Mouse (Mus musculus) ovary, postnatal 36 days (tissue): ENCODE data around the gene Iffo1.
A peak's percentile ranks its signal among the peaks of the same experiment; 100 is the strongest.

Experiments
- DNase-seq: peaks from one replicate; pipeline ENCODE4 v3.0.0; 2022; ENCODE audit warnings: low spot score, mixed read lengths

Gene Iffo1

GRCm38 (mm10) chr6:125145001-125145400, at the start of gene Iffo1:
TSS of gene Iffo1 (plus strand) at chr6:125145241.
- peak; percentile 81 for DNase-seq

- DNase-seq = peak; percentile 94
Measured at GRCm38 (mm10) chr6:125095391-125096278, 49.4 kb upstream of the Iffo1 start, which contains the start of gene Chd4. TSS of gene Chd4 (plus strand) at chr6:125095981.

- DNase-seq = no peak
Measured at GRCm38 (mm10) chr6:125096279-125096596, 48.8 kb upstream of the Iffo1 start.

GRCm38 (mm10) chr6:125096597-125097345, 48.3 kb upstream of the Iffo1 start:
- peak; percentile 63 for DNase-seq

- no peak for DNase-seq
Measured at GRCm38 (mm10) chr6:125097346-125097689, 47.7 kb upstream of the Iffo1 start.

- DNase-seq = no peak
Measured at GRCm38 (mm10) chr6:125097951-125098350, 47.1 kb upstream of the Iffo1 start.

GRCm38 (mm10) chr6:125098513-125098912, 46.5 kb upstream of the Iffo1 start:
- DNase-seq = no peak

- DNase-seq = no peak
Measured at GRCm38 (mm10) chr6:125099421-125099971, 45.5 kb upstream of the Iffo1 start.

GRCm38 (mm10) chr6:125101444-125101843, 43.6 kb upstream of the Iffo1 start:
- DNase-seq = no peak

GRCm38 (mm10) chr6:125104223-125104622, 40.8 kb upstream of the Iffo1 start:
- DNase-seq = no peak

GRCm38 (mm10) chr6:125107705-125108104, 37.3 kb upstream of the Iffo1 start:
- no peak for DNase-seq

- no peak for DNase-seq
Measured at GRCm38 (mm10) chr6:125109371-125109770, 35.7 kb upstream of the Iffo1 start.

GRCm38 (mm10) chr6:125110927-125111326, 34.1 kb upstream of the Iffo1 start:
- DNase-seq = no peak

GRCm38 (mm10) chr6:125112553-125112952, 32.5 kb upstream of the Iffo1 start:
- no peak for DNase-seq

- DNase-seq = no peak
Measured at GRCm38 (mm10) chr6:125119387-125119786, 25.7 kb upstream of the Iffo1 start.

GRCm38 (mm10) chr6:125128724-125129123, 16.3 kb upstream of the Iffo1 start:
- no peak for DNase-seq

- DNase-seq = no peak
Measured at GRCm38 (mm10) chr6:125129710-125130402, 15.2 kb upstream of the Iffo1 start.

- peak; percentile 86 for DNase-seq
Measured at GRCm38 (mm10) chr6:125131302-125132156, 13.5 kb upstream of the Iffo1 start, which contains the start of gene Nop2. TSS of gene Nop2 (plus strand) at chr6:125131909.

GRCm38 (mm10) chr6:125132470-125132869, 12.6 kb upstream of the Iffo1 start:
- DNase-seq = no peak

GRCm38 (mm10) chr6:125137002-125137671, 7.9 kb upstream of the Iffo1 start:
- no peak for DNase-seq

- DNase-seq = no peak
Measured at GRCm38 (mm10) chr6:125139747-125140146, 5.3 kb upstream of the Iffo1 start.
